Mouse (Mus musculus) stomach, postnatal 0 days (tissue): ENCODE data around the gene Bach1.

Experiments used
- CTCF ChIP-seq: IDR thresholded peaks from 2 replicates; pipeline ENCODE4 v1.5.1; 2016; ENCODE audit warnings: antibody characterized with exemption, low read depth, mild to moderate bottlenecking, moderate library complexity
- EP300 ChIP-seq: optimal IDR thresholded peaks from 2 replicates; pipeline ENCODE3; 2016; ENCODE audit warnings: antibody characterized with exemption

GRCm38 (mm10) chr16:87655005-87655404 is 43.7 kb upstream of the Bach1 start:
- TF ChIP-seq CTCF (no peak), EP300 (no peak)
